ENCODE assay signal across 16 mouse cellular contexts in genomic region chr9:107838869-107839268, GRCm38 (mm10).
"Had no signal": no experiment of that assay in that cellular context is flagged by ENCODE, and none has a peak within 500 bp of the region (broad histone marks: within the 10 kb centered on the region; RNA-seq: fewer than 3 reads in every experiment).

No protein-coding gene starts in this region.

- DNase-seq: lung, adult 18-20 months; lung, embryonic 14.5 days; lung, postnatal 10 days; lung, postnatal 4 days; right cerebral cortex, postnatal 14 days; thymus, adult 18-20 months; thymus, postnatal 14 days; thymus, postnatal 36 days had no signal

- H3K27ac ChIP-seq: liver, embryonic 14.5 days; midbrain, embryonic 10.5 days; midbrain, embryonic 13.5 days; neural tube, embryonic 13.5 days; stomach, embryonic 15.5 days; stomach, postnatal 0 days had no signal

- H3K9me3 ChIP-seq: midbrain, embryonic 10.5 days; midbrain, embryonic 13.5 days; neural tube, embryonic 13.5 days; stomach, embryonic 15.5 days had no signal

- H3K4me3 ChIP-seq: midbrain, embryonic 10.5 days; midbrain, embryonic 13.5 days; myocyte; neural tube, embryonic 13.5 days; stomach, embryonic 15.5 days had no signal

- H3K4me1 ChIP-seq: midbrain, embryonic 10.5 days; midbrain, embryonic 13.5 days; neural tube, embryonic 13.5 days; stomach, embryonic 15.5 days had no signal

- H3K4me2 ChIP-seq: lung, embryonic 14.5 days; midbrain, embryonic 13.5 days; neural tube, embryonic 13.5 days; stomach, embryonic 15.5 days had no signal

- H3K27me3 ChIP-seq: midbrain, embryonic 13.5 days; neural tube, embryonic 13.5 days; stomach, embryonic 15.5 days had no signal

- ATAC-seq: midbrain, embryonic 13.5 days; midbrain, embryonic 16.5 days had no signal

- H3K9ac ChIP-seq: liver, embryonic 14.5 days; lung, embryonic 14.5 days; midbrain, embryonic 13.5 days; neural tube, embryonic 13.5 days; stomach, embryonic 15.5 days had no signal
